Mouse (Mus musculus): ENCODE measurements at regions not wholly inside any gene's neighbourhood (a gene's known extent, or its start where the extent isn't known, plus 50 kb on each side); places are given as distances from the start of the nearest gene placed in this dataset.
"Not testable (repeated sequence)": the region's sequence is repeated elsewhere in the genome, so short reads cannot be mapped to it uniquely, and the experiment has no call there.

GRCm38 (mm10) chr2:166290826-166291225 lies 135.4 kb upstream of the Sulf2 start:
- no peaks in the 10 kb centered on the region for H3K9me3 ChIP-seq (ENCODE audit: low read length)
- no peak for TF ChIP-seq NANOG (IDR thresholded peaks at IDR 0.05; ENCODE audit: borderline replicate concordance, low read length)
- TF ChIP-seq CTCF (conservative IDR thresholded peaks at IDR 0.05; ENCODE audit: low read length): no peak
- no peak for TF ChIP-seq POU5F1 (IDR thresholded peaks at IDR 0.05; ENCODE audit: borderline replicate concordance, low read length)
- no peaks in the 10 kb centered on the region for H3K36me3 ChIP-seq (ENCODE audit: insufficient read depth, low read length)
- peaks cover 36% of the 10 kb centered on the region for H3K4me1 ChIP-seq (replicated peaks; ENCODE audit: low read depth, low read length)
- peaks cover 2% of the 10 kb centered on the region; the same call in 1 of the 2 replicates for H3K27me3 ChIP-seq (ENCODE audit: insufficient read depth, low read length)
- no peak overlapping the region for H3K4me3 ChIP-seq (replicated peaks; ENCODE audit: low read length)

GRCm38 (mm10) chr2:166289198-166289597 lies 133.7 kb upstream of the Sulf2 start:
- peaks cover 23% of the 10 kb centered on the region for H3K4me1 ChIP-seq (replicated peaks; ENCODE audit: low read depth, low read length)
- no peak overlapping the region for H3K4me3 ChIP-seq (replicated peaks; ENCODE audit: low read length)
- no peaks in the 10 kb centered on the region; the same call in 1 of the 2 replicates for H3K27me3 ChIP-seq (ENCODE audit: insufficient read depth, low read length)
- no peaks in the 10 kb centered on the region for H3K9me3 ChIP-seq (ENCODE audit: low read length)
- TF ChIP-seq NANOG (IDR thresholded peaks at IDR 0.05; ENCODE audit: borderline replicate concordance, low read length): no peak
- TF ChIP-seq POU5F1 (IDR thresholded peaks at IDR 0.05; ENCODE audit: borderline replicate concordance, low read length): no peak
- TF ChIP-seq CTCF (conservative IDR thresholded peaks at IDR 0.05; ENCODE audit: low read length): no peak
- H3K36me3 ChIP-seq (ENCODE audit: insufficient read depth, low read length): no peaks in the 10 kb centered on the region

GRCm38 (mm10) chr2:166281137-166281536 lies 125.7 kb upstream of the Sulf2 start:
- H3K27me3 ChIP-seq (ENCODE audit: insufficient read depth, low read length): peaks cover 29% of the 10 kb centered on the region
- peaks cover 39% of the 10 kb centered on the region for H3K4me1 ChIP-seq (replicated peaks; ENCODE audit: low read depth, low read length)
- not testable (repeated sequence) for H3K9me3 ChIP-seq (ENCODE audit: low read length); H3K4me3 ChIP-seq (replicated peaks; ENCODE audit: low read length); H3K36me3 ChIP-seq (ENCODE audit: insufficient read depth, low read length)

- Histone ChIP-seq H3K4me1 (replicated peaks; ENCODE audit: low read depth, low read length) (peaks cover 41% of the 10 kb centered on the region), H3K9me3 (ENCODE audit: low read length) (peaks cover 8% of the 10 kb centered on the region), H3K4me3 (replicated peaks; ENCODE audit: low read length) (no peak overlapping the region), H3K27me3 (ENCODE audit: insufficient read depth, low read length) (peaks cover 33% of the 10 kb centered on the region), H3K36me3 (ENCODE audit: insufficient read depth, low read length) (no peaks in the 10 kb centered on the region)
- no peak for TF ChIP-seq CTCF (conservative IDR thresholded peaks at IDR 0.05; ENCODE audit: low read length)
- TF ChIP-seq POU5F1 (IDR thresholded peaks at IDR 0.05; ENCODE audit: borderline replicate concordance, low read length): no peak
- no peak for TF ChIP-seq NANOG (IDR thresholded peaks at IDR 0.05; ENCODE audit: borderline replicate concordance, low read length)
Measured at GRCm38 (mm10) chr2:166280651-166281127, 125.2 kb upstream of the Sulf2 start.

GRCm38 (mm10) chr2:166279676-166280075 lies 124.2 kb upstream of the Sulf2 start:
- peaks cover 8% of the 10 kb centered on the region for H3K9me3 ChIP-seq (ENCODE audit: low read length)
- no peak overlapping the region for H3K4me3 ChIP-seq (replicated peaks; ENCODE audit: low read length)
- H3K36me3 ChIP-seq (ENCODE audit: insufficient read depth, low read length): no peaks in the 10 kb centered on the region
- peaks cover 41% of the 10 kb centered on the region for H3K27me3 ChIP-seq (ENCODE audit: insufficient read depth, low read length)
- TF ChIP-seq NANOG (IDR thresholded peaks at IDR 0.05; ENCODE audit: borderline replicate concordance, low read length) (peak; percentile 51; the same call in 1 of the 2 replicates), CTCF (conservative IDR thresholded peaks at IDR 0.05; ENCODE audit: low read length) (no peak)
- H3K4me1 ChIP-seq (replicated peaks; ENCODE audit: low read depth, low read length): peaks cover 41% of the 10 kb centered on the region

- peaks cover 50% of the 10 kb centered on the region for H3K27me3 ChIP-seq (ENCODE audit: insufficient read depth, low read length)
Measured at GRCm38 (mm10) chr2:166275398-166275797, 119.9 kb upstream of the Sulf2 start.

GRCm38 (mm10) chr2:166274016-166274346 lies 118.5 kb upstream of the Sulf2 start:
- H3K4me1 ChIP-seq (replicated peaks; ENCODE audit: low read depth, low read length): peaks cover 63% of the 10 kb centered on the region
- TF ChIP-seq POU5F1 (IDR thresholded peaks at IDR 0.05; ENCODE audit: borderline replicate concordance, low read length) (no peak), NANOG (IDR thresholded peaks at IDR 0.05; ENCODE audit: borderline replicate concordance, low read length) (no peak), CTCF (conservative IDR thresholded peaks at IDR 0.05; ENCODE audit: low read length) (no peak)
- H3K36me3 ChIP-seq (ENCODE audit: insufficient read depth, low read length): no peaks in the 10 kb centered on the region
- H3K27me3 ChIP-seq (ENCODE audit: insufficient read depth, low read length): peaks cover 47% of the 10 kb centered on the region
- H3K4me3 ChIP-seq (replicated peaks; ENCODE audit: low read length): no peak overlapping the region
- peaks cover 3% of the 10 kb centered on the region; the same call in 1 of the 2 replicates for H3K9me3 ChIP-seq (ENCODE audit: low read length)

More at GRCm38 (mm10) chr2:166275398-166275797, 119.9 kb upstream of the Sulf2 start:
- Histone ChIP-seq H3K4me3 (replicated peaks; ENCODE audit: low read length) (no peak overlapping the region), H3K36me3 (ENCODE audit: insufficient read depth, low read length) (no peaks in the 10 kb centered on the region), H3K9me3 (ENCODE audit: low read length) (peaks cover 8% of the 10 kb centered on the region), H3K4me1 (replicated peaks; ENCODE audit: low read depth, low read length) (peaks cover 64% of the 10 kb centered on the region)
- TF ChIP-seq CTCF (conservative IDR thresholded peaks at IDR 0.05; ENCODE audit: low read length) (no peak), NANOG (IDR thresholded peaks at IDR 0.05; ENCODE audit: borderline replicate concordance, low read length) (no peak), POU5F1 (IDR thresholded peaks at IDR 0.05; ENCODE audit: borderline replicate concordance, low read length) (no peak)

GRCm38 (mm10) chr2:166273312-166274015 lies 118.0 kb upstream of the Sulf2 start:
- Histone ChIP-seq H3K27me3 (ENCODE audit: insufficient read depth, low read length) (peaks cover 42% of the 10 kb centered on the region), H3K4me3 (replicated peaks; ENCODE audit: low read length) (no peak overlapping the region), H3K9me3 (ENCODE audit: low read length) (no peaks in the 10 kb centered on the region), H3K4me1 (replicated peaks; ENCODE audit: low read depth, low read length) (peaks cover 64% of the 10 kb centered on the region), H3K36me3 (ENCODE audit: insufficient read depth, low read length) (no peaks in the 10 kb centered on the region)
- no peak for TF ChIP-seq NANOG (IDR thresholded peaks at IDR 0.05; ENCODE audit: borderline replicate concordance, low read length)
- no peak for TF ChIP-seq POU5F1 (IDR thresholded peaks at IDR 0.05; ENCODE audit: borderline replicate concordance, low read length)
- TF ChIP-seq CTCF (conservative IDR thresholded peaks at IDR 0.05; ENCODE audit: low read length): no peak

GRCm38 (mm10) chr2:166272841-166273240 lies 117.4 kb upstream of the Sulf2 start:
- Histone ChIP-seq H3K9me3 (ENCODE audit: low read length) (no peaks in the 10 kb centered on the region), H3K36me3 (ENCODE audit: insufficient read depth, low read length) (no peaks in the 10 kb centered on the region), H3K4me3 (replicated peaks; ENCODE audit: low read length) (no peak overlapping the region), H3K4me1 (replicated peaks; ENCODE audit: low read depth, low read length) (peaks cover 70% of the 10 kb centered on the region), H3K27me3 (ENCODE audit: insufficient read depth, low read length) (peaks cover 37% of the 10 kb centered on the region)
- TF ChIP-seq POU5F1 (IDR thresholded peaks at IDR 0.05; ENCODE audit: borderline replicate concordance, low read length): no peak
- TF ChIP-seq CTCF (conservative IDR thresholded peaks at IDR 0.05; ENCODE audit: low read length): no peak
- TF ChIP-seq NANOG (IDR thresholded peaks at IDR 0.05; ENCODE audit: borderline replicate concordance, low read length): no peak
